Mouse (Mus musculus) forebrain, embryonic 16.5 days (tissue): ENCODE measurements at regions not wholly inside any gene's neighbourhood (a gene's known extent, or its start where the extent isn't known, plus 50 kb on each side); places are given as distances from the start of the nearest gene placed in this dataset.

Experiments used
- ATAC-seq: fragments of 200-750 bp; cut with Nextera tagmentation; 2 replicates; pipeline ENCODE4 v1.8.0; 2017; ENCODE audit warnings: mild to moderate bottlenecking, moderate library complexity
- H3K27ac ChIP-seq: fragments of 300-500 bp; sonication (generic); 2 replicates; pipeline ENCODE4 v1.5.1; 2014; ENCODE audit warnings: low read length, control low read depth
- H3K27me3 ChIP-seq: fragments of 300-500 bp; sonication (generic); replicated peaks from 2 replicates; pipeline ENCODE4 v1.6.1; 2014; ENCODE audit warnings: low read length; ENCODE audit not compliant: control insufficient read depth, insufficient read depth
- H3K36me3 ChIP-seq: fragments of 300-500 bp; sonication (generic); 2 replicates; pipeline ENCODE4 v1.6.1; 2014; ENCODE audit not compliant: control insufficient read depth, insufficient read depth
- H3K4me1 ChIP-seq: fragments of 300-500 bp; sonication (generic); replicated peaks from 2 replicates; pipeline ENCODE4 v1.6.1; 2014; ENCODE audit warnings: low read length; ENCODE audit not compliant: control insufficient read depth, insufficient read depth
- H3K4me2 ChIP-seq: fragments of 300-500 bp; sonication (generic); 2 replicates; pipeline ENCODE4 v1.6.1; 2014; ENCODE audit warnings: mild to moderate bottlenecking, low read length, control low read depth
- H3K4me3 ChIP-seq: fragments of 300-500 bp; sonication (generic); replicated peaks from 2 replicates; pipeline ENCODE4 v1.5.1; 2014; ENCODE audit warnings: mild to moderate bottlenecking, low read length, control low read depth
- H3K9ac ChIP-seq: fragments of 300-500 bp; sonication (generic); replicated peaks from 2 replicates; pipeline ENCODE4 v1.6.1; 2014; ENCODE audit warnings: low read depth, low read length, control low read depth
- H3K9me3 ChIP-seq: fragments of 300-500 bp; sonication (generic); 2 replicates; pipeline ENCODE4 v1.6.1; 2016; ENCODE audit warnings: low read length; ENCODE audit not compliant: control insufficient read depth
- WGBS: fragments of 180-500 bp; shearing (Covaris S2); extraction: QIAGEN DNeasy Blood & Tissue Kit; methylation state at CpG from one replicate; pipeline ENCODE4 v1.1.7; 2014; 5-methylcytosine and 5-hydroxymethylcytosine counted together

DNA sequence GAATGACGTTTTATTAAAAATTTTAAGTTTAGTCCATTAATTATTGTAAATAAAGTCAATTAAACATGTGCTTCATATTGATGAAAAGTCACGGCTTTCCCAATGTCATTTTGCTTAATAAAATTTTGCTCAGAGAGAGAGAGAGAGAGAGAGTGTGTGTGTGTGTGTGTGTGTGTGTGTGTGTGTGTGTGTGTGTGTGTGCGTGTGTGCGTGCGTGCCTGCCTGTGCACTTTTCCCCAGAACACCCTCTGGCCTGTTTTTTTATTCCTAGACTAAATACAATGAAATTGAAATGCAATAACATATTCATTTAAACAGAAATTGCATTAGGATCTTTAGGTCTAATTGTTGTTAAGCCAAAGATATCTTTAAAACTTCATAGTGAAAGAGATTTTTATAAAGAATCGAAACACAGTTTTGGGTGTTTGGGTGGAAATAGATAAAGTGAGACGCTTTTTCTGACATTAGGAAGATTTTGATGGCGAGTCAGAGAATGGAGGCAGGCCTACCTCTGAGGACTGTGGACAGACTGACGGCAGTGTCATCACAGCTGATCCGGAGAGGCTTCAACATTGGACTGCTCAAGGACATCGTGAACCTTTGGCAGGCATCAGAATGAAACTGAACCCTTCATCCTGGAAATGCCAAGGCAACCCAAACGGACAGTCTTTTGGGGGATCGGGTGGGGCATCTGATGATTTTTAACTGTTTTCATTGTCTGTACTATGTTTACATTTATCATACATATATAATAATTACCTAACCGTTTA, 232.0 kb upstream of the Plscr5 start:
- no peak overlapping the region for H3K4me3 ChIP-seq
- no peak overlapping the region for H3K27ac ChIP-seq
- 82% methylated on average over 14 of the region's 14 CpGs for WGBS
- no peaks in the 10 kb centered on the region for H3K27me3 ChIP-seq
- no peak overlapping the region for H3K9ac ChIP-seq
- H3K9me3 ChIP-seq = no peaks in the 10 kb centered on the region
- no peak overlapping the region for H3K4me2 ChIP-seq
- no peak for ATAC-seq
- H3K36me3 ChIP-seq = no peaks in the 10 kb centered on the region
- no peaks in the 10 kb centered on the region for H3K4me1 ChIP-seq

DNA sequence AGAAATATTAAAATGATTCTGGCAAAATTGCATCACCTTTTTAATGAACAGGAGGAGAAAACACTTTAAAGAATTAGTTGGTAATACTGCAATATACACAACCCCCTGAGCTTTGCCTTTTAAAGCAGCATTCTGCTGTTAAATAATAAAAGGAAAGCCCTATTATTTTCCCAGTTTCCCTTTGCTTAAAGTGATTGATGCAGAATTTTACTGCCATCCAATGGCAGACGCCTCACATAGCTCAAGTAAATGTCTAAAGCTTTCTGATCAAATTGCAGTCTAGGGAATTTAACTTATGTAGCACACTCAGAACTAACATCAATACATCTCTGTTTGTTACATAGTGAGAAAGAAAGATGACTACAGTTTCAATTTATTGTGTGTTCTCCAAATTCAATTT, 233.1 kb upstream of the Plscr5 start:
- 14% methylated on average over 1 of the region's 1 CpGs for WGBS
- H3K4me1 ChIP-seq = no peaks in the 10 kb centered on the region
- no peak overlapping the region for H3K4me2 ChIP-seq
- H3K27ac ChIP-seq = no peak overlapping the region
- no peaks in the 10 kb centered on the region for H3K27me3 ChIP-seq
- H3K36me3 ChIP-seq = no peaks in the 10 kb centered on the region
- H3K9ac ChIP-seq = no peak overlapping the region
- H3K4me3 ChIP-seq = no peak overlapping the region
- peak; percentile 70 for ATAC-seq
- no peaks in the 10 kb centered on the region for H3K9me3 ChIP-seq

DNA sequence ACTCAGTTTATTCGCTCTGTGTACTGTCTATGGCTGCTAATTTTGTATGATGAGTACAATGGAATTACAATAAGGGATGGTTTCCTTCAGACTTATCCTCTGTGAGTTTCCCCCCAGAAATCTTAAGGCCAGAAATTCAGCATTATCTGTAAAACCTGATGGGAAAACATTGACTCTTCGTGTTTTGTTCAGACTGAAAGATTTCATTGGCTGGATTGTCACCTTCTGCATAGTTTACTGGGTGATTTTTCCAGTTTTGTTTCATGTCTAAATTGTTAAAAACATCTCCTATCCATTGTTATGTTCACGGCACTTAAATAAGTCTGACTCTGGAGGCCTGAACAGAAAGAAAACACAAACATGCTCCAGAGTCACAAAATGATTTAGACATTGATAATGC, 233.7 kb upstream of the Plscr5 start:
- Histone ChIP-seq H3K9me3 (no peaks in the 10 kb centered on the region), H3K36me3 (no peaks in the 10 kb centered on the region), H3K4me1 (no peaks in the 10 kb centered on the region), H3K27ac (no peak overlapping the region), H3K27me3 (no peaks in the 10 kb centered on the region), H3K9ac (no peak overlapping the region), H3K4me2 (no peak overlapping the region), H3K4me3 (no peak overlapping the region)
- WGBS = 58% methylated on average over 3 of the region's 3 CpGs
- ATAC-seq = no peak

DNA sequence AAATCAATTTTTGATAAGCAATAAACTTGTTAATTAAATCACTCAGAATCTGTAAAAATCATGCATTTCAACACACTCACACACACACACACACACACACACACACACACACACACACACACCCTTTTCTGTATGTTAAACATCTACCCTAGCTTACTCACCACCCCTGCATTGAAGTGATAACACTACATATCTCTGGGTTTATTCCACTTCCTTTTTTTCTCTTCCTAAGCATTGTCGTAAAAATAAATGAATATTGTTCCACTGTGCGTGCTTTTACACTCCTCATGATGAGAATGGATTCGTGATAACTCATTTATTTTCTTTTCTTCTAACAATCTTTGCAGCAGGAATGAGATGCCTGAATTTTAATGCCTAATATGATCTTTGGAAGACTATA, 234.3 kb upstream of the Plscr5 start:
- no peaks in the 10 kb centered on the region for H3K36me3 ChIP-seq
- H3K27me3 ChIP-seq = no peaks in the 10 kb centered on the region
- H3K9me3 ChIP-seq = no peaks in the 10 kb centered on the region
- WGBS = 72% methylated on average over 3 of the region's 3 CpGs
- H3K4me1 ChIP-seq = no peaks in the 10 kb centered on the region
- no peak overlapping the region for H3K4me3 ChIP-seq
- no peak overlapping the region for H3K9ac ChIP-seq
- no peak for ATAC-seq
- no peak overlapping the region for H3K27ac ChIP-seq
- H3K4me2 ChIP-seq = no peak overlapping the region

DNA sequence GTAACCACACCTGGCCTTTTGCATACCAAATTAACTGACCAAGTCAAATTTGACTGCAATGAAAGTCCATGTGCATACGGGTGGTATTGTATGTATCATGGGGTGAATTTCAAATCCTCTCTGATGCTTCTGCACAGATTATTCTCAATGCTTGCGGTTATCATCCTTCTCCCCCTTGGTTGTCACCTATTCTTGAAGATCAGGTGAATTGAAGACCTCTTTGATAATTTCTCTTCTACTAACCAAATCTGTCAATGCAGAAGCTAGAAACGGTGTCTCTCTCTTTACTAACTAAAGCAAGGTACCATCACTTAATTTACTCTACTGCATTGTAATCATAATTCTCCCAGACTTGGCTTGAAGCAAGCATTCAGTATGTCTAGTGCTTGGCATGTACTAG, 235.7 kb upstream of the Plscr5 start:
- no peaks in the 10 kb centered on the region for H3K27me3 ChIP-seq
- H3K27ac ChIP-seq = no peak overlapping the region
- H3K4me1 ChIP-seq = no peaks in the 10 kb centered on the region
- no peak for ATAC-seq
- H3K4me3 ChIP-seq = no peak overlapping the region
- H3K9me3 ChIP-seq = no peaks in the 10 kb centered on the region
- WGBS = 88% methylated on average over 3 of the region's 3 CpGs
- H3K9ac ChIP-seq = no peak overlapping the region
- no peak overlapping the region for H3K4me2 ChIP-seq
- H3K36me3 ChIP-seq = no peaks in the 10 kb centered on the region

DNA sequence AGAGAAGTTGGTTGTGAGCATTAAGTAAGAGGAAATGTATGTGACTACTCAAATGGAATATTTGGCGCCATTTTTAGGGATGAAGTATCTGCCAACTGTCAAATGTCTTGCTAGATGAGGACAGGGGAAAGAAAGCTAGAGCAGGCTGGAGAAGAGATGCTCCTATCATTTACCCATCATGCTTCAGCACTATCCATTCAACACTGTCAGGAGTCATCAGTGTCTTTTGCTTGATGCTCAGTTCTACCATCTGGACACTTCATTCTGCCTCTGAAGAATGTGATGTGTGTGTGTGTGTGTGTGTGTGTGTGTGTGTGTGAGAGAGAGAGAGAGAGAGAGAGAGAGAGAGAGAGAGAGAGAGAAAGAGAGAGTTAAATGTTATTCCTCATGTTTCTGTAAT, 244.0 kb upstream of the Plscr5 start:
- Histone ChIP-seq H3K9me3 (no peaks in the 10 kb centered on the region), H3K4me3 (no peak overlapping the region), H3K27ac (no peak overlapping the region), H3K27me3 (no peaks in the 10 kb centered on the region), H3K4me1 (no peaks in the 10 kb centered on the region), H3K9ac (no peak overlapping the region), H3K36me3 (no peaks in the 10 kb centered on the region), H3K4me2 (no peak overlapping the region)
- WGBS = 93% methylated on average over 1 of the region's 1 CpGs
- no peak for ATAC-seq

DNA sequence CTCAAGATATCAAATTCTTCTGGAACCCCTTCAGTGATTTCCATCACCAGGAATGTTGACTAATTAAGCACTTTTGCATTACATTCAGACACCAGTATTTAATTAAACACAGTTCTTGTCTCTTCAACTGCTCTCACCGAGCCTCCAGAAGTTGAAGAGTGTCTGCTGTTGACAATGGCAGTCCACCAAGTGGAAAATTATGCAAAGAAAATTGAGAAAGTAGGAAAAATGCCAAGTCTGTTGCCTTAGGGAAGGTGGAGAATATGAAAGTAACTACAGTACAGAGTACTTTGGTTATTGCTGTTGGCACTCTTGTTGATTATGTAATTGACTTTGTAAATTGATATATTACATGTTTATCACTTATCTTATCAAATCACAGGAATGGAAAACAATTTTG, 250.7 kb upstream of the Plscr5 start:
- Histone ChIP-seq H3K4me1 (no peaks in the 10 kb centered on the region), H3K27ac (no peak overlapping the region), H3K27me3 (no peaks in the 10 kb centered on the region), H3K9me3 (no peaks in the 10 kb centered on the region), H3K9ac (no peak overlapping the region), H3K4me2 (no peak overlapping the region), H3K36me3 (no peaks in the 10 kb centered on the region), H3K4me3 (no peak overlapping the region)
- WGBS = 20% methylated on average over 1 of the region's 1 CpGs
- no peak for ATAC-seq

DNA sequence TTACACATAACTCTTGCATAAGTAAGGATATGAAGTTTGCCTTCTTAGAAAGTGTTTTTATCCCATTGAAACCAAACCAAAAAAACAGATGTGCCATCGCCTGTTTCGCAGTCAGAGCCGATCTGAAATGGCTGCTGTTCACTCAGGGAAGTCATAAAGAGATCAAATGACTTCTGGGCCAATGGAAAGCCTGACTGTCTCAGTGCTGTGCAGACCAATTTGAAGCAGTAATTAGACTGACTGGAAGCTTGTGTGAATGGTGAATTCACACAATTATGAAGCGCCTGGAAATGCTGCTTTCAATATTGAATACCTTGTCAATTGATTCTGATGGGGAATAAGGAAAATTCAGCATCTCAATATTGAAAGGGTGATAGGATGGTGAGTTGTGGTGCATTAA, 254.0 kb upstream of the Plscr5 start:
- no peaks in the 10 kb centered on the region for H3K27me3 ChIP-seq
- H3K9me3 ChIP-seq = no peaks in the 10 kb centered on the region
- H3K4me3 ChIP-seq = no peak overlapping the region
- ATAC-seq = no peak
- H3K4me2 ChIP-seq = no peak overlapping the region
- H3K4me1 ChIP-seq = no peaks in the 10 kb centered on the region
- no peaks in the 10 kb centered on the region for H3K36me3 ChIP-seq
- no peak overlapping the region for H3K9ac ChIP-seq
- no peak overlapping the region for H3K27ac ChIP-seq
- WGBS = 35% methylated on average over 4 of the region's 4 CpGs

DNA sequence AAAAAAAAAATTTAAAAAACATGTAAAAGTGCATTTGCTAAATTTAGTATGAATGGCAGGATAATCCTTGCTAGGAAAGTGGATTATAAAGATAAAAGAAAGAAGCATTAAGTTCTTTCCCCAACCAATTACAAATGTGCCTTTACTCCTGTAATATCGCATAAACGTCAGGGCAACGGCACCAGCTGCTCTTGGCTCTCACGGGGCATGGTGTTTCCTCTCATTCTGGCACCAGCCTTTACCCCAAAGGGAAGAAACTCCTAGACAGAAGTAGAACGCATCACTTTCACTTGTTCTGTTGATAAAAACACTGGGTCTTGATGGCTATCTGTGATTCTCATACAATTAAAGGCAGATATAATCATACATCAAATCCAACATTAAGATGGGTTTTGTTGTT, 288.7 kb upstream of the Plscr5 start:
- Histone ChIP-seq H3K27ac (no peak overlapping the region), H3K4me1 (no peaks in the 10 kb centered on the region), H3K9ac (no peak overlapping the region), H3K9me3 (no peaks in the 10 kb centered on the region), H3K4me3 (no peak overlapping the region), H3K4me2 (no peak overlapping the region), H3K27me3 (no peaks in the 10 kb centered on the region), H3K36me3 (no peaks in the 10 kb centered on the region)
- ATAC-seq = no peak
- 69% methylated on average over 5 of the region's 5 CpGs for WGBS

DNA sequence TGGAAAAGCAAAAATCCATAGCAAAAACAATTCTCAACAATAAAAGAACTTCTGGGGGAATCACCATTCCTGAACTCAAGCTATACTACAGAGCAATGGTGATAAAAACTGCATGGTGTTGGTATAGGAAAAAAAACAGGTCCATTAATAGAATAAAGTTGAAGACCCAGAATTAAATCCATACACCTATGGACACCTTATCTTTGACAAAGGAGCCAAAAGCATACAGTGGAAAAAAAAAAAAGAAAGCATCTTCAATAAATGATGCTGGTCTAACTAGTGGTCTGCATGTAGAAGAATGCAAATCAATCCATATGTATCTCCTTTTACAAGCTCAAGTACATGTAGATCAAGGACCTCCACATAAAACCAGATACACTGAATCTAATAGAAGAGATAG, 291.8 kb upstream of the Plscr5 start:
- Histone ChIP-seq H3K9me3 (no peaks in the 10 kb centered on the region), H3K9ac (no peak overlapping the region), H3K4me1 (no peaks in the 10 kb centered on the region), H3K27me3 (no peaks in the 10 kb centered on the region), H3K4me2 (no peak overlapping the region), H3K36me3 (no peaks in the 10 kb centered on the region), H3K4me3 (no peak overlapping the region), H3K27ac (no peak overlapping the region)
- ATAC-seq = no peak
